Comparison of ENCODE assay signal across 27 mouse cellular contexts in genomic region chr7:28700269-28700668, GRCm38 (mm10). TPM values are rescaled to one million over a fixed set of nuclear protein-coding genes. Genes with fewer than 3 reads are reported as not detected.
"Had no signal": no experiment of that assay in that cellular context is flagged by ENCODE, and none has a peak within 500 bp of the region (broad histone marks: within the 10 kb centered on the region; RNA-seq: fewer than 3 reads in every experiment).

No protein-coding gene starts in this region.

- H3K4me3 ChIP-seq: heart, adult 2 months; heart, embryonic 13.5 days; heart, embryonic 15.5 days; hindbrain, embryonic 13.5 days; hindbrain, embryonic 15.5 days; left cerebral cortex, adult 2 months; limb, embryonic 13.5 days; limb, embryonic 15.5 days; liver, embryonic 12.5 days had no signal

- DNase-seq: gastrocnemius, postnatal 14 days; gastrocnemius, postnatal 36 days; heart, adult 11 months; heart, adult 2 months; heart, postnatal 14 days; heart, postnatal 36 days; kidney, adult 11 months; kidney, adult 8-10 months; kidney, postnatal 10 days; kidney, postnatal 25 days; kidney, postnatal 4 days; layer of hippocampus, adult 9-11 months; left cerebral cortex, postnatal 4 days had no signal

- H3K27ac ChIP-seq: heart, adult 2 months; heart, embryonic 13.5 days; heart, embryonic 15.5 days; hindbrain, embryonic 13.5 days; hindbrain, embryonic 15.5 days; hindbrain, postnatal 0 days; left cerebral cortex, adult 2 months; limb, embryonic 13.5 days; limb, embryonic 15.5 days; liver, embryonic 12.5 days; liver, embryonic 14.5 days had no signal

RNA-seq across cellular contexts. Expression of gene Fbxo27, which starts 7.6 kb away (rescaled TPM):
- total RNA-seq: hematopoietic stem cell, adult 5-6 weeks; liver, adult 2 months had no signal

RNA-seq across cellular contexts. Expression of gene Ccer2, which starts 55.7 kb away (rescaled TPM):
- total RNA-seq: gastrocnemius, adult 18-20 months; gastrocnemius, adult 8-10 months; gastrocnemius, postnatal 14 days; gastrocnemius, postnatal 36 days; heart, adult 2 months; heart, postnatal 14 days; heart, postnatal 36 days; hematopoietic stem cell, adult 5-6 weeks; hindbrain, postnatal 0 days; liver, adult 2 months had no signal
